23 mouse cellular contexts compared by ENCODE assay signal in the genomic region with DNA sequence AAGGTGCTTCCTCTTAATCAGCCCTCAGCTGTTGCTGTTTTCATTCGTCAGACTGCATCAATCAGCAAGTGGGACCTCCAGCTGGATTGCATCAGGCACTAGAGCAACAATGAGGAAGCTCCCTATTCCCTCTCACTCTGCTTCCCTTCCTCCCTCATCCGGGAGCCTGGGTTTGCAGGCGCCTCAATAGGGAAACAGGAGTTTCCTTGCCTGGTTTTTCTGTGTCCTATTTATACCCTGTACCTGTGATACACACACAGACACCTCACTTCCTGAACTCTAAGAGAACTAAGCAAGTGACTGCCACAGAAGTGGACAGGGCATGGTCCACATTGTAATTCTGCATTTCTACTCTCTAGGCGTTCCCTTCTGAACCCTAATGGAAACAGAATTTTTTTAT.
"Had no signal": no experiment of that assay in that cellular context is flagged by ENCODE, and none has a peak within 500 bp of the region (broad histone marks: within the 10 kb centered on the region; RNA-seq: fewer than 3 reads in every experiment).

No protein-coding gene starts in this region.

- H3K4me1 ChIP-seq: kidney, embryonic 15.5 days; limb, embryonic 12.5 days; limb, embryonic 15.5 days; megakaryocyte, embryonic 14.5 days; stomach, embryonic 15.5 days had no signal

- H3K9me3 ChIP-seq: kidney, embryonic 15.5 days; limb, embryonic 15.5 days; lung, embryonic 15.5 days; midbrain, embryonic 13.5 days; stomach, embryonic 15.5 days had no signal

- H3K4me3 ChIP-seq: kidney, embryonic 15.5 days; limb, embryonic 12.5 days; limb, embryonic 15.5 days; lung, embryonic 15.5 days; megakaryocyte, embryonic 14.5 days; midbrain, embryonic 10.5 days; midbrain, embryonic 13.5 days; myocyte; neural tube, embryonic 13.5 days; stomach, embryonic 15.5 days had no signal

- DNase-seq: kidney, adult 11 months; kidney, adult 8-10 months; kidney, postnatal 36 days; left cerebral cortex, postnatal 4 days; liver, postnatal 0 days; lung, postnatal 36 days; retina, postnatal 1 day; right cerebral cortex, postnatal 25 days; spleen, adult 18-20 months; thymus, postnatal 25 days had no signal

- H3K9ac ChIP-seq: kidney, embryonic 15.5 days; limb, embryonic 12.5 days; limb, embryonic 15.5 days; liver, embryonic 14.5 days; liver, postnatal 0 days; lung, embryonic 15.5 days; midbrain, embryonic 13.5 days; neural tube, embryonic 13.5 days; stomach, embryonic 15.5 days had no signal

- H3K27ac ChIP-seq: kidney, embryonic 15.5 days; limb, embryonic 12.5 days; limb, embryonic 15.5 days; liver, embryonic 14.5 days; lung, embryonic 15.5 days; midbrain, embryonic 13.5 days; neural tube, embryonic 13.5 days; stomach, embryonic 15.5 days had no signal

- ATAC-seq: liver, postnatal 0 days; midbrain, embryonic 16.5 days had no signal

- H3K27me3 ChIP-seq: kidney, embryonic 15.5 days; limb, embryonic 12.5 days; limb, embryonic 15.5 days; lung, embryonic 15.5 days; megakaryocyte, embryonic 14.5 days; midbrain, embryonic 13.5 days; neural tube, embryonic 13.5 days; stomach, embryonic 15.5 days had no signal

- H3K4me2 ChIP-seq: kidney, embryonic 15.5 days; limb, embryonic 12.5 days; limb, embryonic 15.5 days; liver, embryonic 11.5 days; lung, embryonic 15.5 days; midbrain, embryonic 13.5 days; neural tube, embryonic 13.5 days; stomach, embryonic 15.5 days had no signal

- H3K36me3 ChIP-seq: kidney, embryonic 15.5 days; limb, embryonic 12.5 days; limb, embryonic 15.5 days; lung, embryonic 15.5 days; midbrain, embryonic 10.5 days; midbrain, embryonic 13.5 days; neural tube, embryonic 13.5 days; stomach, embryonic 15.5 days had no signal
